Mouse (Mus musculus): Measurements from ENCODE around the gene Mcoln3. TPM values are rescaled to one million over a fixed set of nuclear protein-coding genes. Genes with fewer than 3 reads are reported as not detected.

The Mcoln3 gene
- polyA plus RNA-seq, 1 experiment from 2014 or later = 3.9 TPM

DNA sequence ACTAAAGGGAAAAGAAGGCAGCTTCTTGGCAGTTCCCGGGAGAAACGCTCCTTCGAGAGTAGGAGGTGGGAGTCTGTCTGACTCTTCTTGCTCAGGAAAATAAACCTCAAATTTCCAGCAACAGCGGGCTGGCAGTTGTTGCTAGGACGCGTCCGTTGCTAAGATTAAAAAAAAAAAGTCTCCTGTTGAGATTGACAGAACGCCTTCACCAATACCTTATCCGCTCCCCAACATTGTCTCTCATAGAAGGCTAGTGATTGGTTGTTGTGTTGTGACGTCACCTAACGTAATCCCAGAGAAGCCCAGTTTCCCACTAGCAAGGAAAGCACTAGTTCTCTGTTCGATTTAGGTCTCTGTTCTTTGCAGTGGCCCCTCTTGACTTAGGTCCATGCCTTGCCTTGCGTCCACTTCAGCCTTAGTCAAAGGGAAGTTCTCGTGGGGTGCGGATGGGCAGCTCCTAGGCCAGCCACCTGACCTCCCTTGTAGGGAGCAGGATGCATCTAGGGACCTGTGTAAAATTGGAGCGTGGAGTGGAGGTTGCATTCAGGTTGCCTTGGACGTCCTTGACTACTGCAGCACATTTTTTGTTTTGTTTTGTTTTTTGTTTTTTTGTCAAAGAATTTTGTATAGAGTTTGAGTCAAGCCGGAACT lies 9.2 kb upstream of the Mcoln3 start, which contains the start of gene Wdr63:
Gene Wdr63, minus strand, starts transcription at position 210 of the 651 bp plus-strand sequence.
- no peaks in the 10 kb centered on the region for H3K9me3 ChIP-seq
- H3K4me1 ChIP-seq = peaks cover 9% of the 10 kb centered on the region
- H3K4me3 ChIP-seq = peak within 1 kb of the TSS; percentile 46
- H3K4me2 ChIP-seq = peak within 1 kb of the TSS; percentile 86
- WGBS = 10% methylated on average over 18 of the region's 18 CpGs
- peak within 1 kb of the TSS; percentile 59 for H3K9ac ChIP-seq
- peak; percentile 89 for ATAC-seq (ENCODE audit: insufficient number of reproducible peaks, insufficient read depth, low FRiP score, low TSS enrichment, low read depth)
- H3K27ac ChIP-seq = no peak within 1 kb of the TSS
- no peaks in the 10 kb centered on the region for H3K36me3 ChIP-seq
- peaks cover 3% of the 10 kb centered on the region; the same call in 1 of the 2 replicates for H3K27me3 ChIP-seq

- Histone ChIP-seq H3K27me3 (peaks cover 7% of the 10 kb centered on the region), H3K4me2 (no peak overlapping the region), H3K4me3 (no peak overlapping the region), H3K9me3 (no peaks in the 10 kb centered on the region), H3K36me3 (no peaks in the 10 kb centered on the region), H3K27ac (no peak overlapping the region), H3K4me1 (peaks cover 9% of the 10 kb centered on the region), H3K9ac (no peak overlapping the region)
- WGBS = 55% methylated on average over 2 of the region's 2 CpGs
- ATAC-seq (ENCODE audit: insufficient number of reproducible peaks, insufficient read depth, low FRiP score, low TSS enrichment, low read depth) = no peak
Measured at GRCm38 (mm10) chr3:146108945-146109344, 8.3 kb upstream of the Mcoln3 start.

DNA sequence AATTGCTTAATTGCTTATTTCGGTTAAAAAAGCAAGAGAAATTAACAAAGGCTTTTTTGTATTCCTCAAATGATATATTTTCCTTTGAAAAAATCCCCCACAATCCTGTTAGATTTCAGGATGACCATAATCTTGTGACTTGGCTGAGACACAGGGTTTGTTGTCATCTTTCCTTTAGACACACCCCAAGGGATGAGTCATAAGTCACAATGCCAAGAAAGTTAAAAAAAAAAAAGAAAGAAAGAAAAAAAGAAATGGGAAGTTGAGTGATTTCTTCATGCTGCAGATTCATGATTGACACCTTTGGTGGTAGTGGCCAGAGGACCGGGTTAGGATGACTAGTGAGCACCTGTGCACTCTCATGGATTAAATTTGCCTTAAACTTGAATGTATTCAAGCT lies 6.9 kb upstream of the Mcoln3 start:
- Histone ChIP-seq H3K4me3 (no peak overlapping the region), H3K9me3 (no peaks in the 10 kb centered on the region), H3K4me2 (no peak overlapping the region), H3K4me1 (peaks cover 9% of the 10 kb centered on the region), H3K9ac (no peak overlapping the region), H3K27ac (no peak overlapping the region), H3K36me3 (no peaks in the 10 kb centered on the region), H3K27me3 (peaks cover 10% of the 10 kb centered on the region)
- 63% methylated on average over 2 of the region's 2 CpGs for WGBS
- ATAC-seq (ENCODE audit: insufficient number of reproducible peaks, insufficient read depth, low FRiP score, low TSS enrichment, low read depth) = no peak

- WGBS = 65% methylated on average over 6 of the region's 6 CpGs
Measured at GRCm38 (mm10) chr3:146110916-146111315, 6.3 kb upstream of the Mcoln3 start.

DNA sequence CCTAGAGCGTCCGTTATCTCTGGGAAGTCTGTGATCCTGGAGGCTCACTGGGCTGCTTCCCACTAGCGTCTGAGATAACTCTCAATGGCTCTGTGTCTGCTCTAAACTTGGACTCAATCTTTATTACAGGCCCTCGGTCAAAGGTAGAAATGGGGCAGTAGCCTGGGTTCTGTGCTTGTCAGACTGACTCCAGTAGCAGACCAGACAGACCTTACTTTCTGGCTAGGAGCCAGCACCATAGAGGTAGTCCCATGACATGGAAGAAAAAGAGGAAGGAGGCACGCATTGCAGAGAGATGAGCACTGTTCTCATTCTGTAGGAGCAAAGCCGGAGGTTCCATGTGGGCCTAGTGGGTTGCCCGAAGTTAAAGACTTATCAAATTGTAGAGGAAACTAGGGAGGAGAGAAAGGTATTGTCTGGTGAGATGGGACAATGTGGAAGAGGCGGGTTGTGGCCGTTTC lies 777 bp downstream of the Mcoln3 start:
- no peak for ATAC-seq (ENCODE audit: insufficient number of reproducible peaks, insufficient read depth, low FRiP score, low TSS enrichment, low read depth)
- no peak overlapping the region for H3K9ac ChIP-seq
- peak overlapping the region; percentile 64 for H3K4me2 ChIP-seq
- 58% methylated on average over 9 of the region's 9 CpGs for WGBS
- H3K27ac ChIP-seq = no peak overlapping the region
- H3K27me3 ChIP-seq = peaks cover 41% of the 10 kb centered on the region
- H3K9me3 ChIP-seq = no peaks in the 10 kb centered on the region
- peaks cover 16% of the 10 kb centered on the region for H3K4me1 ChIP-seq
- peak overlapping the region; percentile 37; the same call in 1 of the 2 replicates for H3K4me3 ChIP-seq
- H3K36me3 ChIP-seq = no peaks in the 10 kb centered on the region

More at GRCm38 (mm10) chr3:146110916-146111315, 6.3 kb upstream of the Mcoln3 start:
- no peak overlapping the region for H3K27ac ChIP-seq
- peaks cover 11% of the 10 kb centered on the region for H3K27me3 ChIP-seq
- H3K36me3 ChIP-seq = no peaks in the 10 kb centered on the region
- H3K4me2 ChIP-seq = no peak overlapping the region
- no peak overlapping the region for H3K4me3 ChIP-seq
- ATAC-seq (ENCODE audit: insufficient number of reproducible peaks, insufficient read depth, low FRiP score, low TSS enrichment, low read depth) = no peak
- peaks cover 9% of the 10 kb centered on the region for H3K4me1 ChIP-seq
- H3K9me3 ChIP-seq = no peaks in the 10 kb centered on the region
- no peak overlapping the region for H3K9ac ChIP-seq

GRCm38 (mm10) chr3:146121310-146122124 lies 4.3 kb downstream of the Mcoln3 start:
- H3K27ac ChIP-seq = 0 out of 2 replicates have a peak overlapping the region, but pooled peaks have one; percentile 22
- peaks cover 29% of the 10 kb centered on the region for H3K27me3 ChIP-seq
- peak overlapping the region; percentile 27 for H3K4me3 ChIP-seq
- peaks cover 23% of the 10 kb centered on the region for H3K4me1 ChIP-seq
- H3K9ac ChIP-seq = peak overlapping the region; percentile 61
- no peaks in the 10 kb centered on the region for H3K36me3 ChIP-seq
- no peaks in the 10 kb centered on the region for H3K9me3 ChIP-seq
- ATAC-seq (ENCODE audit: insufficient number of reproducible peaks, insufficient read depth, low FRiP score, low TSS enrichment, low read depth) = no peak
- 7% methylated on average over 25 of the region's 25 CpGs for WGBS
- peak overlapping the region; percentile 53 for H3K4me2 ChIP-seq

DNA sequence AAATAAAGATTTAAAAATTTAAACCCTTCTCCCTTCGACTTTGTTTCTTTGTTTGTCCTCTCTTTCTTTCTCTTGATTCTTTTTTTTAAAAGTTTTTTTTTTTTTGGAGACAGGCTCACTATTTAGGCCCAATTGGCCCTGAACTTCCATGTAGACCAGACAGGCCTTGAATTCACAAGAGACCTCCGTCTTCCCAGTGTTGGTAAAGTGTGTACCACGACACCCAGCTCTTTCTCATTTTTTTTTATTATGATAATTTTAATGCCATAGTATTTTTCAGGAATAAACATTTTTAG lies 4.8 kb downstream of the Mcoln3 start:
- Histone ChIP-seq H3K9me3 (no peaks in the 10 kb centered on the region), H3K4me2 (peak overlapping the region; percentile 53), H3K4me1 (peaks cover 22% of the 10 kb centered on the region), H3K36me3 (no peaks in the 10 kb centered on the region), H3K9ac (no peak overlapping the region), H3K27ac (no peak overlapping the region), H3K27me3 (peaks cover 23% of the 10 kb centered on the region), H3K4me3 (no peak overlapping the region)
- no peak for ATAC-seq (ENCODE audit: insufficient number of reproducible peaks, insufficient read depth, low FRiP score, low TSS enrichment, low read depth)
- WGBS = 34% methylated on average over 3 of the region's 3 CpGs

- H3K4me1 ChIP-seq = peaks cover 16% of the 10 kb centered on the region
- 81% methylated on average over 8 of the region's 8 CpGs for WGBS
- H3K27ac ChIP-seq = no peak overlapping the region
- H3K9ac ChIP-seq = no peak overlapping the region
- no peak overlapping the region for H3K4me3 ChIP-seq
- ATAC-seq (ENCODE audit: insufficient number of reproducible peaks, insufficient read depth, low FRiP score, low TSS enrichment, low read depth) = no peak
- no peaks in the 10 kb centered on the region for H3K36me3 ChIP-seq
- H3K9me3 ChIP-seq = no peaks in the 10 kb centered on the region
- H3K27me3 ChIP-seq = peaks cover 15% of the 10 kb centered on the region
- H3K4me2 ChIP-seq = no peak overlapping the region
Measured at GRCm38 (mm10) chr3:146122807-146123463, 5.7 kb downstream of the Mcoln3 start.

DNA sequence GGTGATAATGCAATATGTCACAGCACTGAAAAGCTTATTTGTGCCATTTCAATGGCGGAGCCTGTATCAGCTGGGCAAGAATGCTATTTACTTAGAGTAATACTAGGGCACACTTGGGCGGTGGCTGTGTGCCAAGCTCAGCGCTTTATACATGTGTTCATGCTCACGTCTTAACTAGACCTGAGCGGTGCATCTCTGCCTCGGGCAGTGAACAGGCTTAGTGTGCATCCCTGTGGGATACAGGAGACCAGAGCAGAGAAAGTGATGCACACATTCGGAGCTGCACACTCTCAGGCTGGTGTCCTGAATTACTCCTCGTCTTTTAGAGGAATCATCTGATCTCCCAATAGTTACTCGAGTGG lies 6.2 kb downstream of the Mcoln3 start:
- H3K27me3 ChIP-seq = peaks cover 10% of the 10 kb centered on the region
- no peak overlapping the region for H3K4me3 ChIP-seq
- no peak overlapping the region for H3K9ac ChIP-seq
- H3K27ac ChIP-seq = no peak overlapping the region
- no peaks in the 10 kb centered on the region for H3K36me3 ChIP-seq
- WGBS = 58% methylated on average over 9 of the region's 9 CpGs
- H3K4me2 ChIP-seq = no peak overlapping the region
- no peak for ATAC-seq (ENCODE audit: insufficient number of reproducible peaks, insufficient read depth, low FRiP score, low TSS enrichment, low read depth)
- H3K4me1 ChIP-seq = peaks cover 16% of the 10 kb centered on the region
- no peaks in the 10 kb centered on the region for H3K9me3 ChIP-seq

DNA sequence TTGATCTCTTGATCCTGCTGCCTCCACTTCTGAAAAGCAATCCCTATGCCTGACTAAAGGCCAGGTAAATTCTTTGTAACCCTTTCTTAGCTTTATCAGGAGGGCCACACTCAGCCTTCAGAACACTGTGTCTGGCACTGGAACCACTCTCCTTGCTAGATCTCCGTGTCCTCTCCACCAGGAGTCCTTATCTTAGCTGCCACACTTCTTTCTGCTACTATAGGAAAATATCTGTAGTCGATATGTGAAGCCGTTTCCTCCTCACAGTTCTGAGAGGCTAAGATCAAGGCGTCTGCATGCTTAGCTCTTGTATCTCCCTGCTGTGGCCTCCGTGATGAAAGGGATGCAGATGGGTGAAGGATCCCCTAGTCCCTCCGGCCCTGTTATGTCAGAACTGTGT lies 10.0 kb downstream of the Mcoln3 start:
- Histone ChIP-seq H3K9me3 (no peaks in the 10 kb centered on the region), H3K4me2 (no peak overlapping the region), H3K36me3 (no peaks in the 10 kb centered on the region), H3K4me1 (peaks cover 7% of the 10 kb centered on the region), H3K9ac (no peak overlapping the region), H3K27me3 (no peaks in the 10 kb centered on the region), H3K27ac (no peak overlapping the region), H3K4me3 (no peak overlapping the region)
- WGBS = 69% methylated on average over 6 of the region's 6 CpGs
- no peak for ATAC-seq (ENCODE audit: insufficient number of reproducible peaks, insufficient read depth, low FRiP score, low TSS enrichment, low read depth)

GRCm38 (mm10) chr3:146134834-146135233 lies 17.6 kb downstream of the Mcoln3 start:
- H3K4me2 ChIP-seq = no peak overlapping the region

More at GRCm38 (mm10) chr3:146134834-146135233, 17.6 kb downstream of the Mcoln3 start:
- Histone ChIP-seq H3K9ac (no peak overlapping the region), H3K4me3 (no peak overlapping the region), H3K36me3 (no peaks in the 10 kb centered on the region), H3K27ac (no peak overlapping the region), H3K27me3 (no peaks in the 10 kb centered on the region), H3K9me3 (no peaks in the 10 kb centered on the region), H3K4me1 (no peaks in the 10 kb centered on the region)
- 72% methylated on average over 9 of the region's 9 CpGs for WGBS
- no peak for ATAC-seq (ENCODE audit: insufficient number of reproducible peaks, insufficient read depth, low FRiP score, low TSS enrichment, low read depth)

Measured in embryonic facial prominence, embryonic 13.5 days (tissue).